Mouse (Mus musculus) neural tube, embryonic 11.5 days (tissue): ENCODE data around the gene Cmtm2a. TPM values are rescaled to one million over a fixed set of nuclear protein-coding genes. Genes with fewer than 3 reads are reported as not detected.
"Not testable (repeated sequence)": the region's sequence is repeated elsewhere in the genome, so short reads cannot be mapped to it uniquely, and the experiment has no call there.

Source experiments
- ATAC-seq: fragments of 200-750 bp; cut with Nextera tagmentation; 2 replicates; pipeline ENCODE4 v1.8.0; 2017; ENCODE audit warnings: moderate number of reproducible peaks, mild to moderate bottlenecking, moderate TSS enrichment, moderate library complexity; ENCODE audit not compliant: insufficient read depth, low FRiP score, low TSS enrichment
- DNase-seq: peaks from one replicate; pipeline ENCODE4 v3.0.0-alpha.2; 2015; ENCODE audit warnings: low spot score
- H3K27ac ChIP-seq: fragments of 300-500 bp; sonication (generic); 2 replicates; pipeline ENCODE4 v1.5.1; 2014; ENCODE audit warnings: low read depth, mild to moderate bottlenecking, low read length
- H3K27me3 ChIP-seq: fragments of 300-500 bp; sonication (generic); 2 replicates; pipeline ENCODE4 v1.6.1; 2014; ENCODE audit warnings: mild to moderate bottlenecking, low read length, mixed read lengths; ENCODE audit not compliant: control insufficient read depth, insufficient read depth
- H3K36me3 ChIP-seq: fragments of 300-500 bp; sonication (generic); 2 replicates; pipeline ENCODE4 v1.6.1; 2014; ENCODE audit warnings: mild to moderate bottlenecking, low read length, moderate library complexity, mixed read lengths; ENCODE audit not compliant: control insufficient read depth, insufficient read depth
- H3K4me1 ChIP-seq: fragments of 300-500 bp; sonication (generic); 2 replicates; pipeline ENCODE4 v1.6.1; 2014; ENCODE audit warnings: low read length, mixed read lengths; ENCODE audit not compliant: control insufficient read depth, insufficient read depth
- H3K4me2 ChIP-seq: fragments of 300-500 bp; sonication (generic); 2 replicates; pipeline ENCODE4 v1.6.1; 2014; ENCODE audit warnings: low read depth, mild to moderate bottlenecking, moderate library complexity
- H3K4me3 ChIP-seq: fragments of 300-500 bp; sonication (generic); 2 replicates; pipeline ENCODE4 v1.5.1; 2014; ENCODE audit warnings: low read depth, low read length
- H3K9ac ChIP-seq: fragments of 300-500 bp; sonication (generic); 2 replicates; pipeline ENCODE4 v1.6.1; 2014; ENCODE audit warnings: mild to moderate bottlenecking, low read length
- H3K9me3 ChIP-seq: fragments of 300-500 bp; sonication (generic); 2 replicates; pipeline ENCODE4 v1.6.1; 2016; ENCODE audit warnings: low read length; ENCODE audit not compliant: control insufficient read depth
- WGBS: fragments of 180-500 bp; shearing (Covaris S2); extraction: QIAGEN DNeasy Blood & Tissue Kit; methylation state at CpG from one replicate; pipeline ENCODE4 v1.1.7; 2014; 5-methylcytosine and 5-hydroxymethylcytosine counted together
- polyA plus RNA-seq: library from polyadenylated mRNA; unstranded; fragments of >200 nt; fragmentation: Nextera tagmentation; extraction: Ambion mirVana; gene quantifications from 2 replicates; pipeline ENCODE4 v1.2.1, GENCODE M21; 2014

The Cmtm2a gene
- polyA plus RNA-seq, 1 experiment from 2014 or later, result not detected

- not testable (repeated sequence) for H3K4me1 ChIP-seq, H3K4me3 ChIP-seq, H3K9me3 ChIP-seq, H3K9ac ChIP-seq, H3K27me3 ChIP-seq, H3K4me2 ChIP-seq, DNase-seq, ATAC-seq, H3K36me3 ChIP-seq, H3K27ac ChIP-seq
- 93% methylated on average over 33 of the region's 36 CpGs for WGBS
These were observed 16.6 kb upstream of the Cmtm2a start, which contains the start of the genes Gm45711 and Cmtm1 for GRCm38 (mm10) chr8:104309441-104310155. Gm45711 (minus strand) TSS chr8:104310081. Cmtm1 (minus strand) TSS chr8:104310145.

- 49% methylated on average over 6 of the region's 6 CpGs for WGBS
- not testable (repeated sequence) for H3K4me2 ChIP-seq, H3K4me3 ChIP-seq, H3K4me1 ChIP-seq, DNase-seq, ATAC-seq, H3K36me3 ChIP-seq, H3K27me3 ChIP-seq, H3K9ac ChIP-seq, H3K9me3 ChIP-seq, H3K27ac ChIP-seq
These were observed 15.4 kb upstream of the Cmtm2a start for GRCm38 (mm10) chr8:104308341-104308740.

GRCm38 (mm10) chr8:104304962-104305361 lies 12.0 kb upstream of the Cmtm2a start:
- Histone ChIP-seq H3K9me3 (no peaks in the 10 kb centered on the region), H3K27me3 (no peaks in the 10 kb centered on the region), H3K4me3 (no peak overlapping the region), H3K36me3 (no peaks in the 10 kb centered on the region), H3K27ac (no peak overlapping the region), H3K9ac (no peak overlapping the region), H3K4me2 (no peak overlapping the region), H3K4me1 (no peaks in the 10 kb centered on the region)
- ATAC-seq (no peak), DNase-seq (no peak)
- WGBS, result 87% methylated on average over 11 of the region's 11 CpGs

GRCm38 (mm10) chr8:104302536-104302935 lies 9.6 kb upstream of the Cmtm2a start:
- 93% methylated on average over 4 of the region's 4 CpGs for WGBS
- not testable (repeated sequence) for H3K4me2 ChIP-seq, H3K4me3 ChIP-seq, H3K36me3 ChIP-seq, ATAC-seq, H3K27me3 ChIP-seq, H3K27ac ChIP-seq, H3K9ac ChIP-seq, H3K4me1 ChIP-seq, H3K9me3 ChIP-seq, DNase-seq

- 10% methylated on average over 3 of the region's 3 CpGs for WGBS
- H3K4me1 ChIP-seq, H3K27me3 ChIP-seq, H3K4me3 ChIP-seq, H3K9ac ChIP-seq, H3K27ac ChIP-seq, H3K36me3 ChIP-seq, H3K9me3 ChIP-seq, H3K4me2 ChIP-seq: not testable (repeated sequence)
- ATAC-seq (peak; percentile 67; the same call in 1 of the 2 replicates), DNase-seq (peak; percentile 26)
These were observed 8.6 kb upstream of the Cmtm2a start for GRCm38 (mm10) chr8:104301577-104301976.

- Histone ChIP-seq H3K4me1 (no peaks in the 10 kb centered on the region), H3K4me2 (no peak overlapping the region), H3K36me3 (no peaks in the 10 kb centered on the region), H3K9ac (no peak overlapping the region), H3K9me3 (no peaks in the 10 kb centered on the region), H3K27ac (no peak overlapping the region), H3K4me3 (no peak overlapping the region), H3K27me3 (no peaks in the 10 kb centered on the region)
- DNase-seq, result no peak
- 94% methylated on average over 1 of the region's 1 CpGs for WGBS
- no peak for ATAC-seq
These were observed 1.4 kb upstream of the Cmtm2a start for GRCm38 (mm10) chr8:104294396-104294795.

GRCm38 (mm10) chr8:104268937-104269440 lies 24.0 kb downstream of the Cmtm2a start:
- no peak overlapping the region for H3K4me2 ChIP-seq
- ATAC-seq, result no peak
- WGBS, result 93% methylated on average over 6 of the region's 6 CpGs

GRCm38 (mm10) chr8:104268368-104268767 lies 24.6 kb downstream of the Cmtm2a start:
- Histone ChIP-seq H3K4me2 (no peak overlapping the region), H3K9me3 (no peaks in the 10 kb centered on the region), H3K4me3 (no peak overlapping the region), H3K9ac (no peak overlapping the region), H3K4me1 (no peaks in the 10 kb centered on the region), H3K27me3 (no peaks in the 10 kb centered on the region), H3K27ac (no peak overlapping the region), H3K36me3 (0 out of 2 replicates have a peak, but pooled peaks cover 4% of the 10 kb centered on the region)
- ATAC-seq (no peak), DNase-seq (no peak)

More at GRCm38 (mm10) chr8:104268937-104269440, 24.0 kb downstream of the Cmtm2a start:
- Histone ChIP-seq H3K27ac (no peak overlapping the region), H3K4me3 (no peak overlapping the region), H3K4me1 (no peaks in the 10 kb centered on the region), H3K9ac (no peak overlapping the region), H3K27me3 (no peaks in the 10 kb centered on the region), H3K36me3 (no peaks in the 10 kb centered on the region), H3K9me3 (no peaks in the 10 kb centered on the region)
- no peak for DNase-seq
